Mouse (Mus musculus): Measurements from ENCODE around the gene Bbx.

Gene Bbx

GRCm38 (mm10) chr16:50167231-50167982, 264.8 kb downstream of the Bbx start:
- DNase-seq (ENCODE audit: low spot score in 2 of 2) = no peak

GRCm38 (mm10) chr16:50160418-50161271, 271.5 kb downstream of the Bbx start:
- DNase-seq (ENCODE audit: low spot score in 2 of 2) = no peak

GRCm38 (mm10) chr16:50158546-50158945, 273.6 kb downstream of the Bbx start:
- no peak for DNase-seq (ENCODE audit: low spot score in 2 of 2)

GRCm38 (mm10) chr16:50149606-50150005, 282.6 kb downstream of the Bbx start:
- no peak for DNase-seq (ENCODE audit: low spot score in 2 of 2)

- no peak for DNase-seq (ENCODE audit: low spot score in 2 of 2)
Measured at GRCm38 (mm10) chr16:50147900-50148299, 284.3 kb downstream of the Bbx start.
